Mouse (Mus musculus) monocyte, adult 2 months (primary cell): Measurements from ENCODE around the gene Fam198b.
A peak's percentile ranks its signal among the peaks of the same experiment; 100 is the strongest.

Experiments used
- DNase-seq, 2 experiments: peaks; one replicate each; pipeline ENCODE4 v3.0.0; 2022; ENCODE audit warnings: low spot score in 2 of 2, low read depth in 1 of 2

Gene Fam198b

GRCm38 (mm10) chr3:79977656-79978450 is 93.5 kb downstream of the Fam198b start:
- no peak for DNase-seq

GRCm38 (mm10) chr3:79980714-79981113 is 96.4 kb downstream of the Fam198b start:
- no peak for DNase-seq

GRCm38 (mm10) chr3:79983961-79984419 is 99.7 kb downstream of the Fam198b start:
- no peak for DNase-seq

GRCm38 (mm10) chr3:79984542-79984941 is 100.2 kb downstream of the Fam198b start:
- DNase-seq, result peak in 1 of 2 experiments; percentile 6

- no peak for DNase-seq
Measured at GRCm38 (mm10) chr3:79989250-79989649, 104.9 kb downstream of the Fam198b start.

GRCm38 (mm10) chr3:79989911-79990310 is 105.6 kb downstream of the Fam198b start:
- no peak for DNase-seq

- no peak for DNase-seq
Measured at GRCm38 (mm10) chr3:79990480-79990879, 106.1 kb downstream of the Fam198b start.

- DNase-seq, result no peak
Measured at GRCm38 (mm10) chr3:79994029-79994539, 109.8 kb downstream of the Fam198b start.

GRCm38 (mm10) chr3:79995726-79996125 is 111.4 kb downstream of the Fam198b start:
- no peak for DNase-seq
